Mouse (Mus musculus): ENCODE measurements at regions not wholly inside any gene's neighbourhood (a gene's known extent, or its start where the extent isn't known, plus 50 kb on each side); places are given as distances from the start of the nearest gene placed in this dataset.
"Not testable (repeated sequence)": the region's sequence is repeated elsewhere in the genome, so short reads cannot be mapped to it uniquely, and the experiment has no call there.

DNA sequence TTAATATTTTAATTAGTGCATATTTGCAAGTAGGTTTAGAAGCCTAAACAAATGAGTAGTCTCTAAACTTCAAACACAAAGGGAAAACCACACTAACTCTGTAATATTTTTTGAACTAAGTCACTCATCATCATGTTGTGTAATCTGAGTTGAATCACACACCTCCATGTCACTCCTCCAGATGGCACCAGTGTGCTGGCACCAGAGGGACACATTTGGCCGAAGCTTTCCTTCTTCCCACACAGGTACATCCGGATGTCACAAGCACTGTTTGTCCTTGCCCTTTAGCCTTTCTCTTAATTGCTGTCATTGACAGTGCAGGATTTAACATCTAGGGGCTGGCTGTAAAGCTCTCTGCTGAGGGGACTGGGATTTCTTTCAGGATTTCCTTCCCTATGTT is 256.7 kb upstream of the Ccdc54 start:
- DNase-seq: no peak

DNA sequence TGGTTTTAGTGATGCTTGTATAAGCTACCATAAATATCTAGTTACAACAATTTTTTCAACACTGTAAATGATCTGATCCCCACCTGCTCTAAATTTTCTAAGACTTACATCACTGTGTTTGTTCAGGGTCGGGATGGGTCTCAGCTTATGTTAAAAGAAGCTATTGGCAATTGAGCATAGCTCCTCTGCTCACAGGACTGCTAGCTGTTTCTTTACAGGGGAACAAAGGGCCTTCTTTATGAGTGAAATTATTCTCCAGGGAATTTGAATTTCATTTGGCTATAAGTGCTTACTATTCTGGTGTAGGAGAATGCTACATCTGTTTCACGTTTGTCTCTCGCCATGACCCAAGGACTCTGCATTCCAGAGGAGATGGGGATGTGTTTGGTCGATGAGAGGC is 255.6 kb upstream of the Ccdc54 start:
- no peak for DNase-seq

GRCm38 (mm10) chr16:50841677-50842580 is 251.0 kb upstream of the Ccdc54 start:
- peak; percentile 80 for DNase-seq

DNA sequence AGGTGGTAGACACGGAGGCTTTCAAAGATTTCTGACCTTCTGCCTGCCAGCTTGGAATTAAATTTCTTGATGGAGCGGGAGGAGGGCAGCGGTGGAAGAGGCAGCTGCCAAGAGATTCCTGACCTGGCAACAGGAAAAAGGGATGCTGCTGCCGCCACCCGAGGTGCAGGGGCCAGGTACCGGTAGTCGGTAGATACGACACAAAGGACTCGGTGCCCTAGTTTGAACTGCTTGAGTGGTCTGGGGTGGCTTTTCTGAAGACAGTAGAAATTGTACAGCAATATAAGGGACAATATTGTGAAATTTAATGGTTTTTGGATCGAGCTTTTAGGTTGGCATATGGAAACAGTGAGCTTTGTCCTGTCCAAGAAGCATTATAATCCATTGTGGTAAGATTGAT is 250.3 kb upstream of the Ccdc54 start:
- DNase-seq: no peak

DNA sequence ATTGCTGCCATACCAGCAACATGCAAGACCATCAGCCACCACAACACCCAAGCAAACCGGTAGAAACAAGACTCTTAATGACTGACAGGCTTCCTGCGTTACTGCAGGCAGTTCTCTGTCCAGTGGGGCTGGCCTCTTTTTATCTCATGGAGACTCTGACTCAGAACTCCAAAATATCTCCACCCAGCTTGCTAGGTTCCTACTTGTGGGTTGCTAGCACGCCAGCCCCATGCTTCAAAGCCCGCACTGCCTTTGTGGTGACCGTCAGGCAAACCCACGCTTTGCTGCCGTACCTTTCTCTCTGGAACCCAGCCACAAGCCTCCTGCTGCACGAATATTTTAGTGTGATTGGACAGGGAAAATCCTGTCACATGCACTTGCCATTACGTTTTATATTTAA is 248.7 kb upstream of the Ccdc54 start:
- DNase-seq: no peak

GRCm38 (mm10) chr16:50837416-50837815 is 246.5 kb upstream of the Ccdc54 start:
- DNase-seq: no peak

DNA sequence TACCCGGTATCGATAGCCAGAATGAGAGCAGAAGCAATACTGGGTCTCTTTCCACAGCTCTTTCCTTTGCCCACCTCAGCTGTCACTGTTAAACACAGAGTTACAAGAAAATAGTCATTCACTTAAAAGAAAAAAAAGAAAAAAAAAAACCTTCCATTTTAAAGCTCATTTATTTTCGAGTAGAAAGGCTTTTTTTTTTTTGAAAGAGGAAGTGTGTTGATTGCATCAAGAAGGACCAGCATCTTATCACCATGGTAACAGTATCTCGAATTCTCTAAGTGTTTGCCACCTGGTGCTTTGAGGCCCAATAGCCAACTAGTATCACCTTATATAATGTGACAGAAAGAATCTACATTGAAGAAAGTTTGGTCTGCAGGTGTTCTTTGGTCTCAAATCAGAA is 245.5 kb upstream of the Ccdc54 start:
- DNase-seq: no peak

- DNase-seq: no peak
These were observed 242.4 kb upstream of the Ccdc54 start for GRCm38 (mm10) chr16:50833357-50833756.

DNA sequence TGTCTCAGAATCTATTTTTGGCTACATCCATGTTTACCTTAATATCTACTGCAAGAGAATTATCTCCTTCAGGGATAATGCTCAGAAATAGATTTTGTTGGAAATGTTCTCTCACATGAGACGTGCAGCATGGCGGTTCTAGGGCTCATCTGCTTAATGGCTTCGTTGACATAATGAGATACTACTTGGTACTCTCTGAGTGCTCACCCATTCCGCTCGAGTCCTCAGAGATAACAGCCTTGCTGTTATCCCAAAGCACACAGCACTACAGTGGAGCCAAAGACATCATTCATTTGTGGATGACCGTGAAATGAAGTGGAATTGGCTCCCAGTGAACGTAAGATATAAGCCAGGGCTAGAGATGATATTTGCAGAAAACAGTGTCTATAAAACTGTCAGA is 231.4 kb upstream of the Ccdc54 start:
- no peak for DNase-seq

DNA sequence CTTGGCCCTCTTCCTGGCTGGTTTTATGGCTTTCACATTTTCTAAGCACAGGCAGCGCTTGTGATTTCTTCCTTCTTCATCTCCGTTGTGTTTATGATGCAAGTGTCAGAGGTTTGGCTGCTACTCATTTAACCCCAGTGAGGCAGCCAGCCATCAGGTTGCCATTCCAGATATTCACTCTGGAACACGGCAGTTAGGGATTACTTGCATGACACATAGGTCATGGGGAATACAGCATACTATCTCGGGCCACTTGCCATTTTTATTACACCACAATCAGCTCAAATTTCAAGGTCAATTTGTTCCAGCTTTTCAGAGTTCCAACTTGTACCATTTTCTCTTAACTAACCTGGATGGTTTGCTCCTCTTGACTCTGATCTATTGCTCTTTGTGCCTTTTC is 223.7 kb upstream of the Ccdc54 start:
- no peak for DNase-seq

DNA sequence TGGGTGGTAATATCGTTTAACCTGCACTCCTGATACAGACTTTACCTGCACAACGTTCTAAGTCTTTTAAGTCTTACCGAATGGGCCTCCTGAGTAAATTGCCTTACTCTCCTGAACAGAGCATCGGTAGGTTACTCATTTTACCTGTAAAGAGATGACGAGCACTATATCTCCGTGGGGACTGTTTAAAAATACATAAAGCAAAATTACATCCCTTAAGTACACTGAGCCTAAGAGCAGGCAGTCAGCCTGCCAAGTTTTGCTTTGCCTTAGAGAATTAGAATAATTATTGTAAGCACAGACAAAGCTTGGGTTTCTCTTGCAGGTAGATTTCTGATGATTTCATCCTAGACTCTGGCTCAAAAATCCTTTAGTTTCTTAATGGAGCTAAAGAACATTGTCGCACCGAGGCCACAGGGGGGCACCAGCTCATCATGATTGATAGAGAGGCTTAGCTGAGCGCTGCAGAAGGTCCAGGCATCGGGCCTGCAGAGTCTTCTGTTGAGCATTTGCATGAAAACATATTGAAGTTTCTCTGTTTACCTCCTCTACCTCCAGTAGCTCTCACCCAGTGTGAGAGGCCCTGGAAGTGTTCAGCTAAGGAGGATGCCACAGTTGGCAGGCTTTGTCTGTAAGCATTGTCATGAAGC is 208.3 kb upstream of the Ccdc54 start:
- peak; percentile 82 for DNase-seq

DNA sequence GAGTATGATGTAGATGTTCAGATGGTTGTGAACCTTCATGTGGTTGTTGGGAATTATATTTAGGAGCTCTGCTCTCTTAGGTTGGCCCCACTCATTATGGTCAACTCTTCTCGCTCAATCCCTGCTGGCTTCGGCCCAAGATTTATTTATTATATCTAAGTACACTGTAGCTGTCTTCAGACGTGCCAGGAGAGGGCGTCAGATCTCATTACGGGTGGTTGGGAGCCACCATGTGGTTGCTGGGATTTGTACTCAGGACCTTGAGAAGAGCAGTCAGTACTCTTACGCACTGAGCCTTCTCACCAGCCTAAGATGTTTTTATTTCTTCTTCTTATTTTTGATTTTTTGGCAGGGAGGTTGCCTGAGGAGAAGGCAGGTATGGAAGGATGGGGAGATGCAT is 207.1 kb upstream of the Ccdc54 start:
- no peak for DNase-seq

DNA sequence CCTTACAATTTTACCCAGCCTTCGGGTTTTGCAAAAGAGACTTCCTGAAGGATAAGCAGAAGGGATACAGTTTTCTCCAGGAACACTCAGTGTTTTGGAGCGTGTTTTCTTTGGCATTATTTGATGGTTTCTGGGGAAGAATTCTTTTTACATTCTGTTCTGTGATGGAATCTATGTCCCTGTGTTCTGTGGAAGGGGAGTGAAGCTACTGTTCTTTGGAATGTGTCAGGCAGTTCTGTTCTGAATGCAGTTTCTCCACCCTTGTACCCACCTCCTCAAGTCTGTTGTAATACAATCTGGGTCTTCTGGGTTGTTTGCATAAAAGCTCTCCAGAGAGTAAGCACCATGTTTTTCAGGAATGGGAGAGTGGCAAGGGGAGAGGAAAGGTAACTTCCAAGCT is 202.0 kb upstream of the Ccdc54 start:
- no peak for DNase-seq

DNA sequence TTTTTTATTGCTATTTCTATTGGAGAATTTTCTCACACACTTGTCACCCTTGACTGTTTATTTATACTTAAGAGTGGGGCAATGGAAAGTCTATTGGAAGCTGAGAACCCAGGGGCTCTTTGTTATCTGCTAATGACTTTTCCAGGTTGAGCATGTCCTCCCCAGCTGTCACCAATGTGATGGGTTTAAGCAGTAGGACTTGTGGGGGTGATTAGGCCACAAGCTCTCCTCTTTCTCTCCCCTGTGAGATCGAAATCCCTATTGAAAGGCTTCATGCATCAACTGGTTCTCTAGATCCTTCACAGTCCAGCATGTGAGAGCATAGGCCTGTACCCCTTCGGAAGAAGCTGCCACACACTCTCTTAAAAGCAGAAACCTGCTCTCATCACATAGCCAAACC is 201.6 kb upstream of the Ccdc54 start:
- no peak for DNase-seq

GRCm38 (mm10) chr16:50788702-50789101 is 197.7 kb upstream of the Ccdc54 start:
- DNase-seq: no peak

- no peak for DNase-seq
These were observed 195.2 kb upstream of the Ccdc54 start for GRCm38 (mm10) chr16:50786199-50786598.

- DNase-seq: no peak
These were observed 194.4 kb upstream of the Ccdc54 start for GRCm38 (mm10) chr16:50785384-50785783.

DNA sequence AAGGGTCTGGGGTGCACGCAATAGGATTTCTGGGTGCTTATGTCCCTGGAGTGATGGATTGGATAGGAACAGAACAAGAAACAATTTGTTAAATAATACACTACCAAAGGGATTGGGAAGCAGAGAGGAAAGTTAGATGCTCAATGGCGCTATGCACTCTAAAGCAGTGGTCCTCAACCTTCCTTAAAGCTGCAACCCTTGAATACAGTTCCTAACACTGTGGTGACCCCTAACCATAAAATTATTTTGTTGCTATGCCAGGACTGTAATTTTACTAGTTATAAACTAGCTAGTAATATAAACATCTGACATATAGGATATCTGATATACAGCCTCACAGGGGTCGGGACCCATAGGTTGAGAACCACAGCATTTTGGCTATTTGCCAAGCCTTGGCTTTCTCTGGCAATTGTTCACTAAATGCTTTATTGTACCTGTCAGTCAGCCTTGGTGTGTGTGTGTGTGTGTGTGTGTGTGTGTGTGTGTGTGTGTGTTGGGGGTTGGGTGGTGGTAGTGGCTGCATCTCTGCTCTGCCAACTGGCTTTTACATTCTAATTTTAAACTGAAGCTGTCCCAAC is 193.8 kb upstream of the Ccdc54 start:
- no peak for DNase-seq

GRCm38 (mm10) chr16:50783784-50784650 is 193.1 kb upstream of the Ccdc54 start:
- DNase-seq: peak; percentile 26

DNA sequence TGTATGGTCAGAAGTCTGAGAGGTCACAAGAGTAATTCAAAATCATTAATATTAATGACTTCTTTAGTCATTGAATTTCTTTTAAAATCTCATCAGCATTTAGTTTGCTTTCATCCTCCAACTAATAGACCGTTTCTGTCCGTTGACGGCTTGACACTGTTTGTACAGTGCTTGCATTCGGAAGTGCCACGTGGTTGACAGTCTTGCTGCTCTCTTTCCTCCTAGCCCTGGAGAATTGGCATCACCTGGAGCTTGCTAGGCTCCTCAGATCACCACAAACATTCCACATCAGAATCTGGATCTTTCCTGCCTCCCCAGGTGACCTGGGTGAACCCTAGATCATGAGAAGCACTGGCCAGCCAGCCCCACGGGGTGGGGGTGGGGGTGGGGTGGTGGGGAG is 192.3 kb upstream of the Ccdc54 start:
- DNase-seq: no peak

DNA sequence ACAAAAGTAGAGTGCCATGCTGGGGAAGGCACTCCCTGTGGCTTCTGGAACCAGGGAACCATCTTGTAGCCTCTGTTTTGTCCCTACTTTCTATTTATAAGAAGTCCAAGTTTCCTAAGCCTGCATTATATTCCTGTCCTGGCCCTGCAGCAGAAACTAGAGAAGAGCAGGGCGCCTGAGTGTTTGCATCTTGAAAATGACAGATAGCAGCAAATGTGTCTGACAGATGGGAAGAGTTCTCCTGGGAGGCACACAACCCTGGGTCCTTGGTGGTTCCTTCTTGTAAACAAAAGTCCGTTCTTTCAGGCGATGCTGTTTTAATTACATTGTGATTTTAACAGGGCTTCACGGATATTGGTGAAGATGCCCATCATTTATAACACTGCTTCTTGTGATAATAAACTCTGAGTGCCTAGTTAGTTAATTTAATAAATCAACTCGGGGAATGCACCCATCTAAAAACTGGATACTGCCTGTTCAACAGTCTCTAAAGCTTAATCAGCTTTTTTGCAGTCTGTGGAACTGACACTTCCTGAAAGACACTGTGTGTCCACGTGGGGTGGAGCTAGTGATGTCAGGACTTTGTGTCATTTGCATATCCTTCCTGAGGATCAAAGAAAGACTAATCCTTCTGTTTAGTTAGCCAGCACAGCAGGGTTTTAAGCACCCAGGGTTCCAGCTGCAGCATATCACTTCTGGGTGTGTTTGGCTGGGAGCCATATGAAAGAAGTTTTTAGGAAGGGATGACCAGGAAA is 188.3 kb upstream of the Ccdc54 start:
- peak; percentile 30 for DNase-seq

DNA sequence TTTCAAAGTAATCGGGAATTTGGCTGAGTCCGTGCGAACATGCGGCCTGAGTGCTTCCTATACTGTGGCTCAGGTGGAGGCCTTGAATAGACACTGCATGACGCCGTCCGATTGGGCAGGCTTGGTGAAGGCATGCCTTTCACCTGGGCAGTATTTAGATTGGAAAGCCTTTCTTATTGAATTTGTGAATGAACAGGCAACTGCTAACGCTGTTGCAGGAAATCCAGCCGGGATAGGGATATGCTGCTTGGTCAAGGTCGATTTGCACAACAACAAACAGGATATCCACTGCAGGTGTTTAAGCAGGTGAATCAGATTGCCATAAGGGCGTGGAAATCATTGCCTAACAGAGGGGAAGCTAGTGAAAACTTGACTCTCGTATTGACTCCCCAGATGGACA is 183.7 kb upstream of the Ccdc54 start:
- DNase-seq: not testable (repeated sequence)

All from kidney, postnatal 10 days (tissue).